Mouse (Mus musculus) CD4-positive, CD25-positive, alpha-beta regulatory T cell, adult 2 months (primary cell): ENCODE results near the gene Commd9.
A peak's percentile ranks its signal among the peaks of the same experiment; 100 is the strongest.

Experiments
- DNase-seq: peaks from one replicate; pipeline ENCODE4 v3.0.0-alpha.2; 2012; ENCODE audit warnings: low read depth, low spot score

Gene Commd9

DNA sequence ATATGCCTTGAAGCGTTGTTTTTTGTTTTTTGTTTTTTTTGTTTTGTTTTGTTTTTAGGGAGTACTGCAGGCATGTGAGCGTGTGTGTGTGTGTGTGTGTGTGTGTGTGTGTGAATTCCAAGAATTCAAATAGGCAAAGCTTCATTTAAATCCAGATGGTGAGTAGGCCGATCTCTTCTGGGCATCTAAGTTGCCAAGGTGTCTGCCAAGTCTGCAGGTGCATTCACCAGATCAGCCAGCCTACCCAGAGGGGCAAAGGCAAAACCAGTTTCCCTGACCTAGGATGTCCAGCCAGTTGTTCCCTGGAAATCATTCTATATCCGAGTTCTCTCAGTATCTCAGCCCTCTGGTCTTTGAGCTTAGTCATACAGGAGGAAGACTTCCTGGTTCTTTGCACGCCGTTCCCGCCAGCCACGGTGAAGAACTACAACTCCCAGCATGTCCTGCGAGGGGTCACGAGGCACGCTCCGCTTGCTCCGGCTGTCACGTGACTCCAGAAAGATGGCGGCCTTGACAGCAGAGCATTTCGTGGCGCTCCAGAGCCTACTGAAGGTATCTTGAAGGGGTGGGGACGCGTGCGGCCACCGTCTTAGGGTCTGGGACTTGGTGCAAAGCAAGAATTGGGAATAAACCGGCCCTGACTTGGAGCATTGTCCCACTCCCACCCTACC lies at the start of gene Commd9:
Commd9 (plus strand) TSS at position 480 of the 671 bp plus-strand sequence.
- DNase-seq = peak; percentile 96

DNA sequence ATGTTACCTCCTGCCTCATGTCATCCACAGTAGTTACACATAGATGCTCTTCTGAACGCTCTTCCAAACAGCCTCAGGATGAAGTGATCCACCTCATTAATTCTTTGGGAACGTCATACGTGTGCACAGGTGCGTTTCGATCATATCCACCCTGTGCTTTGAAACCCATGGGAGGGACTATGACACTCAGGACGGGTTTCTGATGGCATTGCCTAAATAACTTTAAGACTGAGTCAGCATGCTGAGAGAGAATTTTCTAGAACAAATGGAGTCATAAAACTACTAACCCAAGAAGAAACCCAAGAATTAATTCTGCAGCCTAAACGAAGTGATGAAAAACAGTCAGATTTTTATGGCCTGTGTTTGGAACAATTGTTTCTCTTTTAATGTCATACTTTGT lies 43.3 kb upstream of the Commd9 start:
- DNase-seq = no peak

DNA sequence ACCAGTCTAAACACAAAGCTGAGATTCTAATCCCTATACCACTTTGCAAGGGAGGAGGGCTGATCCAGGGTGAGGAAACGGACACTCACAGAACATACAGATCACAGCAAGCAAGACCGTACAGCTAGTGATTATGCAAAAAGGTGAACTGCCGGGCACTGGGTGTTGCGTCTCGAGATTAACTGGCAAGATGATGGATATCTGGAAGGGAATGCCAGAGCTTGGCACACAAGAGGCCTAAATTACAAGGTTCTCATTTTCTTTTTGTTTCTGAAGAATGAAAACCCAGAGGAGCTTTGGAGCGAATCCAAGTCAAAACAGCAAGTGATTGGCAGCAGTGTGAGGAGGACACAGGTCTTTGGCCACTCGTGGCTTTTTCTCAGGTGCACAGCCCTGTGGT lies 31.3 kb upstream of the Commd9 start:
- DNase-seq = no peak

DNA sequence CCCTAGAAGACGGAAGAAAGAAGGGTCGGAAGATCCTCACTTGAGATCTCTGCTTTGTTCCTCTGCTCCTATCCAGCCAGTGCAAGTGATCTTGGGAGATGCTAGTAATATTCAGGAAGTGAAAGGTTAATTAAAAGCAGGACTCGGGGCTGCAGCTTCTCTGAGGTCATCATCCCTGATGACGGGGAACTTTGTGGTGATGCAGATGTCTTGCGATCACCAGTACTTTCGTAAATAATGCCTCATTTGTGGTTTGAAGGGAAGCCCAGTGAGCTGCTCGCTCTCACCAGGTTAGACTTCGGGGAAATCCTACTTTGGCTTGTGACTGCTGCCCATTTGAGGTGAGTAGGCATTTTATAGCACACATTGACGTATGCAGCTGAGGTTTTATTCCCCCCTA lies 29.9 kb upstream of the Commd9 start:
- DNase-seq = no peak

DNA sequence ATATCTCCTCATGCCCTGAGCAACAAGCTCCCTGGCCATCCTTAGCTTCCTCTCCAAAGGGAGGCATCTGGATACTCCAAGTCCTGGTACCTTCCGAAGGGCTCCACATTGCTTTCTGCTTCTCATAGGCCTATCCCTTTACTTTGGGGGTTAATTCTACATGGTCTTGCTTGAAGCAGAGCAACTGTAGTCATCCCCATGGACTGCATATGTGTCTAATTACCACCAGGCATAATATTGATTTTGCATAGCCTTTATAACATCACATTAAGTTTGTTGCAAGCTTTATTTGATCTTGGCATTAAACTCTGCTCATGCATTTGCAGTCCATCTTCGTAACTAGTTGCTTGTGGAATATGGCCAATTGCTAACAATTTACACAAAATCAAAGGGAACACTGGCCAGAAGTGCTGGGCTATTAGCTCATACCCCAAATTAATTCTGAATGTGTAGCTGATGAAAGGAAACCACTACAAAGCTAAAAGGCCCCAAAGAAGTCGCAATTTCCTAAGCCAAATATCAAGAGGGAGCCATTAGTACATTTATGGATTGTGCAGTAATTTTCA lies 25.0 kb upstream of the Commd9 start:
- no peak for DNase-seq

DNA sequence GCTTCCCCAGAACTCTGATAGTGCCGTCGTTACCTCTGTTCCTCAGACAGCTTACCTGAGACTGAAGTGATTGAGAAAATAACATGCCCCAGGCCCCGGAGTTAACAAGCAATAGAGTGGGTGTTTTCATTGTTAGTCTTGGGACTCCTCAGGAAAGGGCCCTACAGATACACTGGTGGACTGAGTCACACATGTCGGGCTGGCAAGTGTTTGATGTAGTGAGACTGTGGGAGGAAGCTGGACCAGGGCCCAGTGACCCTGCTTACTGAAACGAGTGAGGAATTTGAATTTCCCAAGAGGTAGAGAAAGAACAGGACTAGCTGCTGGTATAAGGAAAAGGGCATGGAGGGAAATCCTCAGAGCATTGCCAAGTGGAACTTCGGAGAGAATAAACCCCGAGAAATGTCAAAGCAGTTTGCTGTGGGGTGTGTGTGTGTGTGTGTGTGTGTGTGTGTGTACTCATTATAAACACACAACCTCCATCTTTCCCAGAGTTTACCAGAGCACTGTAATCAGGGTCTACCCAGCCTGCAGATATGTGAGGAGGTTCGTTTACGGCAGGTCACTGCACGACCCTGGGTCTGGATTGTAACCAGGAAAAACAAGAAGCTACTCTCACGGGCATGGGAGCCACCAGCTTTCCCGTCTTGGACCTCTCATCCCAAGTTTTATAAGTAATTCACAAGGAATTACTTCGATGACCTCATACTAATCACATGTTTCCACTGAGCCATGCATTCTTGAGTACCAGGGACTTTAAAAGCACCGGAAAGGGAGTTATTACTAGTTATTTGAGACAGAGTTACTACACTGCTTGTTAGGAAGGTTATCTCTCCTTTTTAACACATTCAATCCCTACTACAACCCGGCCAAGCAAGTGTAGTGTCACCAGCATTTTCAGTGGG lies 23.6 kb upstream of the Commd9 start:
- no peak for DNase-seq

DNA sequence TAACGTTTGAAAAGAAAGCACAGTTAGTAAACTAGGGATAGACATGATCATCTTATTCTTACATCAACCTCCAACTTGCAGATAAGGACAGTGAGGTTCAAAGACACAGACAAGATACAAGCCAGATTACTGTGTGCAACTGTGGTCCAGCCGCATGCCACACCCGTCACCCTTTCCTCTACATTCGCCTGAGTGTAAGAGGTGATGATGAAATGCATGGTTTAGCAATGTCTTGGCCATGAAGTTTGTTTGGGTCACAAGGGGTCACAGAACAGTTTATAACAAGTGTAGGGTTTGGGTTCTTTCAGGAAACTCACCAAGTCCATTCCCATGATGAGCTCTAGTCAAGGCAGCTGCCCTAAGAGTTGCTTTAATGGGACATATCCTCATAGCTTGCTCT lies 17.4 kb upstream of the Commd9 start:
- no peak for DNase-seq

DNA sequence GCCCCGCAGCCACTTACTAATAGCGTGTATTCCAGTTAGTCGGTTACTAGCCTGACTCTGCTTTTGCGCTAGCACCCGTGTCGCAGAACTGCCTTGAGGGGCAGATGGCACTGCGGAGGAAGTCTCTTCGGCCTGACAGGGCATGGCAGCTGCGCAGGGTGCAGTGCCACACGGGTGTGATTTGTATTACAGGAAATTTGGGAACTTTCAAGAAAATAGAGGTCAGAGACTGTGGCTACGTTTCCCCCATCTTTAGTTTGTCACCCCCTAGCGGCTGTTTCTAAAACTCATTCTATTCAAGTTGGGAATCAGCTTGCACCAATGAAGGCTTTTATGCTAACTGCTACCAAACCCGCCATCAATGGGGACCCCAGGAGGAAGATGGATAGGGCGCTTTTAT lies 14.9 kb upstream of the Commd9 start:
- peak; percentile 70 for DNase-seq

DNA sequence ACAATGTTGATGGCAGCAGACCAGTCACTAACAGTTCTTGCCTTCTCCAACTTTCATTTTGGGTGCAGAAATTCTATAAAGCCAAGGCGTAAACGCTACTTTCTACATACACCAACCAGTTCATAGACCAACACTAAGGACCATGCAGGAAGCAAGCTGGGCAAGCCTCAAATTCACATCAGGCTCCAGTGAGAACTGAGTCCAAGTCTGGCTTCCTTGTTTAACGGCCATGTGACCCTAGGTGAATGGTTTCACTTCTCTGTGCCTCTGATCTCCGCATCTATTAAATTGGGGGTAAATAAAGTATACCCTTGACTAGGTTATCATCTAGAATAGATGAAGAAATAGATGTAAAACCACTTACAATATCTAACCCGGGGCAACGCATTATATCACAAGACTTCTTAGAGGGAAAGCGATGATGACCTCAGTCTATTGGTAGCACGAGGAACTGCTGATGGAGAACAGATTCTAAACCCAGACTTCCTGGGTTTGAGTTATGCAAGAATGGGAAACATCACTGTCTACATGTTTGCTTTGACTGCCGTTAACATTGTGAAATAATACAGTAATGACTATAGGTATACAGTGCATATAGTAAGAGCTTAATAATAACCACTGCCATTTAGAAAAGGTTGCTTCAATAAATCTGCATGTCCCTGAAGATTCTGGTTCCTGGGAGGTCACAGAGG lies 4.4 kb upstream of the Commd9 start:
- no peak for DNase-seq

DNA sequence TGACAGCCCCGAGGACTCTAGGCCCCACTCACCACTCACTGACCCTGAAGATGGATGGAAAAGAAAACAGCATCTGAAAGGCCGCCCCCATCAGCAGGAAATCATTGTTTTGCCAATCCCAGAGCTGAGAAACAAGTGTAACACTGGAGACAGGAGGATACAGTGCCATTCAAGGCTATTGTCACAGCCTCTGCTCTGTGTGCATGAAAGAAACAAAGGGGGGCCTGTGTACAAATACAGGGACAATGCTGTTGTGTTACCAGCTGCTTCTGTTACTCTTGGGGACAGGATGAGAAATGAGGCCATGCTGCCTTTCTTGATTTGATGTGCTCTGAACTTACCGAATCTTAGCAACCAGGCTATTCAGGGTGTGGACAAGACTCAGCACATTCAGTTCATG lies 3.0 kb upstream of the Commd9 start, which contains the start of gene Prr5l:
Prr5l (minus strand) TSS at position 30 of the 400 bp plus-strand sequence.
- DNase-seq = no peak

DNA sequence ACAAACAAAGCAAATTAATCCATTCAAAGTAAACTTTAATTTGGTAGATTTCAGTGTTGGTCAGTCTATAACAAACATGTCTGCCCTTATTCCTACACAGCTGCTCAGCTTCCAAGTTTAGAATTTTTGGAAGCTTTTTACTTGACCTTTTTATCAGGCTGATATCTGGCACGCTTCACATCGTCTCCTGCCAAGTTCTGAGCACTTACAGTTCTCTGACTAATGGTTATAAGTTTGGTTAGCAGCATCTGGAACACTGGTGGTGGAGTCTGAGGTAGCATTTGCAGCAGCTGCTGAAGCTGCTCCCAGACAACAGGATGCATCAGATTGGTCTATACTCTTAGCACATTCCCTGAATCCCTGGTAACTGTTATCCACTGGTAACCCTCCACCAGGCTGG lies 1.8 kb upstream of the Commd9 start:
- no peak for DNase-seq

DNA sequence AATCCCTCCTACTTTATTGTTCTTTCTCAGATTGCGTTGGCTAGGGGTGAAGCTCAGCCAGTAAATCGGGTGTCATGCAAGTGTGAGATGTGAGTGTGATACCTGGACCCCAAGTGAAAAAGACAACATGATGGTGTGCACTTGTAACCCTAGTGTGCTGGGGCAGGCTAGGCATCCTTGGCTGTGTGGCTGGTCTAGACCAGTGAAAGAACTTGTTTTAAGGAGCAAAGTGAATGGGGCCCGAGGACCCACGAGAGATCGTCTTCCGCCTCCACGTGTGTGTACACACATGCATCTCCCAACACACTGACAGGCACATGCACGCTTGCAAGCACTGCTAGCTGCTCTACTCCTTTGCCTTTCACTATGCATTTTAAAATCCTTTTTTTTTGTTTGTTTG lies 2.8 kb downstream of the Commd9 start:
- no peak for DNase-seq

DNA sequence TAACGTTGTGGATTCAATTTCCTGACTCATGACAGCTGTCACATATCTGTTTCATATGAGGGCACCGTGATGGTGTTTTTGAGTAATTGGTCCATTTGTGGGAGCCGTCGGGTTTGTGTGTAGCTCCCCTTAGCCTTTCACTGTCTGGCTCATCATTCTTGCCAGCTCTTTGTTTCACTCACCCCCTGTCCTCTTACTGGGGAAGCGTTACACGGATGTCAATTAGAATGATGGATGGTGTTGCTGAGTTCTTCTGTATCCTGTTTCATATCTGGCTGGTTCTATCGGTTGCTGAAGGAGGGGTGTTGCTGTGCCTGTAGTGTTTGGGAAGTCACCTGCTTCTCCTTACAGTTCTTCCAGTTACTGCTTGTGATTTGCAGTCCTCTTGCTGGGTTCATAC lies 5.1 kb downstream of the Commd9 start:
- DNase-seq = no peak

DNA sequence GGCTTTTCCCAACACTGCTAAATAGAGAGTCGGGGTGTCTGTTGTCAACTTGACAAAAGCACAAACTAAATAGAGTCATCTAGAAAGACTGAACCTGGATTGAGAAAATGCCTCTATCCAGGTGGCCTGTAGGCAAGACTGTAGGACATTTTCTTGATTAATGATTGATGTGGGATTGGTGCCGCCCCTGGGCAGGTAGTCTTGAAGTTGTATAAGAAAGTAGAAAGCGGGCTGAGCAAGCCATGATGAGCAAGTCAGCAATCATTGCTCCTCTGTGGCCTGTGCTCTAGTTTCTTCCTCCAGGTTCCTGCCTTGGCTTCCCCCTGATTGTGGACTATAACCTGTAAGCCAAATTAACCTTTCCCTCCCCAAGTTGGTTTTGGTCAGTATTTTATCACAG lies 8.1 kb downstream of the Commd9 start:
- DNase-seq = no peak

DNA sequence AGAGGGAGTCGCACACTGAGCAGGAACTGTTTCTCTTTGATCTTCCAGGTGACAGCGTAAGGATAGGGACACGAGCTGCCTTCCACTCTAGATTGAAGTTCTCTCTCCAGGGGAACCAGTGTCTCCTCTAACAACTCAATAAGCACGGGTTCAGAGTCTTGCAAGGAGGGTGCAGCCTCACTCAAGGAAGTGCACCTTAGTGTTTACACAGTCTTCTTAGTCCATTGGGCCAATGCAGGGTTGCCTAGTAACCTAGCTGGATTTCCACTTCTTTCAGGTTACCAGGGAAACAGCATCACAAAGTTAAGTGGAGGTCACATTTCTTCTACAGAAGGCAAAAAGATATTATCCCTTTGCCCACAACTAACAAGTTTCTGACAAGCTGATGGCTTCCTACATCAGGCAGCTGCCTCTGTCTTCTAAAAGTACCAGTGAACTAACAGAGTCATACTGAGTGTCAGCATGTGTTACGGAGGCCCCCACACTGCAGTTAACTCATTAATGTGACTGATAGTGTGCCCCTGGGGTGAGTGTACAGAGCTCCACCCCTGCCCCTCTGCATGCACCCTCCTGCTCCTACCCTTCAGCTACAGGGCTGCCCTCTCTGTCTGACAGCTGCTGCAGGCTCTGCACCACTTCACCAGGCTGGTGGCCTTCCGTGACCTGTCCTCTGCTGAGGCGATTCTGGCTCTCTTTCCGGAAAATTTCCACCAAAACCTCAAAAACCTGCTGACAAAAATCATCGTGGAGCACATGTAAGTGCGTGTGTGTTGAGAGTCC lies 10.6 kb downstream of the Commd9 start:
- no peak for DNase-seq

DNA sequence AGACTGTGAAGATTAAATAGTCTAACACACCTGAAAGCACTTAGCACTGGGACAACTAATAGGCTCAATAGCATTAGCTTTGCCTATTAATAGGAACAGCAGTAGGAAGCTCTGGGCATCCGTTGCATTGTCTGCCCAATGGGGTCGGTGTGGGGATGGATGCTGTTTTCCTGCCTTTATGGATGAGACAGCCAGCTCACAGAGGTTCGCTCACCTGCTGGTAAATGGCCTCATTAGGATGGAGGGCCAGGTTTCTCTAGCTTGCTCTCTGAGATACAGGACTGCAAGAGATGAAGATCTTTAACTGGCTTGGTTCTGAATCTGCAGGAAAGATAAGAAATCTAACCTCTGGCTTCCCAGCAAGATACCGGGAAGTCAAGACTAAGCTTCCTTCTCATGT lies 16.1 kb downstream of the Commd9 start:
- no peak for DNase-seq

DNA sequence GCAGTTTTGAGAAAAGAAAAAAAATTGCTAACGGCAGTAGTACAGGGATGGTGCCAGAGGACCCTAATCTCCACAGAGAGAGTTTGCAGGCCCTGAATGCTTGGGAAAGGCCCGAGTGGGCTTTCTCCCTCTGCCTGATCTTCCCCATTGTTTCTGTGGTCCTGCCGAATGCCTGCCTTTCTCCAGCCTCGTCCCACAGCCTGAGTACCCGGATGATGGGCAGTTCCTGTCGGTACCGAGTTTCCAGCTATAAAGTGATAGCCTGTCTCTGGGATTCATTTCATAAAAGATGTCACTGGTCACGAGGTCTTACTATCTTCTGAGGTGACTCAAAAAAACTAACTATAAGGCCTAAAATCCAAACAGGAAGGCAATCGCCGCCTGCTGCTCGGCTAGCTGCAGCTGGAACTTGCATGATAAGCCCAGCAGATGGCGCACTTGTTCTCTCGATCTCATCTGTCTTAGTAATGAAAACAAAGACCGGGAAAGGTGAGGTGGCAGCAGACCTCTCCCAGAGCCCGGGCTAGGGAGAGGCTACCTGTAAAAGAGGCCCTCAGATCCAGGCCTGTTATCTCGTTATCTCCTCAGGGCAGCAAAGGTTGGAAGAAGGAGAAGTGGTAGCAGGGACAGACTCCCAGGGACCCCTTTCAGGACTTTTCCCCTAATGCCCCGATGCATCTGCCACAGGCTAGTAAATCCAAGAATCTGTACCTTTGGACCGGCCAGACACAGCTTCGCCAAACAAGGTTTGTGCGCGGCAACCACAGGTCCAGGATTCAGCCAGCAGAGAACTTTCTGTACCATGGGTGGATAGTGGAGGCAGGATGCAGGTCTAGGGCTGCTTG lies 19.7 kb downstream of the Commd9 start:
- peak; percentile 90 for DNase-seq

DNA sequence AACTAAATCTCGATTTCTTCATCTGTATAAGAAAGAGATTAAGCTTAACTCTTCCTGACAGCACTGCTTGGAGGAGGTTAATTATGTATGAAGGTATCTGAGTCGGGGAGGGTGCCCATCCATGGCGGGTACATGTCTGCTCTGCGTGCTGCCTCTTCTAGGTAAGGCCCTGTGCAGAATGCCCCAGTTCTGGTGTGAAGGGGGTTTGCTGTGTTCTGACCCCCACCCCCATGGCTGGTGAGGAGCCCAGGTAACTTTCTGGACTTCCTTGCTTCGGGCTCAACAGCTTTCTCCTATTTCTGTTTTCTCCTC lies 20.3 kb downstream of the Commd9 start:
- DNase-seq = no peak

DNA sequence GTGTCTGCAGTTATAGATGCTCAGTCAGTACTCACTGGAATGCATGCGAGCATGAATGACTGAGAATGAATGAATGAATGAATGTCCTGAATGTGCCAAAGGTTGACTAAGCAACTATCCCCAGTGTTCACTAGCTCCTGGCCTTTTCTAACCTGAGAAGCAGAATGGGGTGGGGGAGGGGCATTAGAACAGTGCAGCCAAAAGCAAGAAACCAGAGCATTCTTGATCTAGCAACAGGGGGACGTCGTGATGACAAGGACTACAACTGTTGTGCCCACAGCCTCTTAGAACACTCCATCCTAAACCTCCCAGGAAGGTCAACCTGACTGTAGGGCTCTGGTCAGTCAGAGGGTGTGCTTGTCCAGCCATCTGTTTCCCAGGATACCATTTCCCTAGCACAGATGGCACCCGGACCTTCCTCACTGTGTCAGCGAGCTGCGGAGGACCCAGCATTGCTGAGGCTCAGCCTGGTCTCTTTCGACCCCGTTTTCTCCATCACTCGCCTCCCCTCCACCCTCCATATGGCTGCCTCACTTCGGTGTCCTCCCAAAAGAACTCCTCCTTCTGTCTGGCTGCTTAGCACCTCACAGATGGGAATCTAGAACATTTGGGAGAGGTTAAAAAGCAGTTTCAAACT lies 21.5 kb downstream of the Commd9 start:
- no peak for DNase-seq

DNA sequence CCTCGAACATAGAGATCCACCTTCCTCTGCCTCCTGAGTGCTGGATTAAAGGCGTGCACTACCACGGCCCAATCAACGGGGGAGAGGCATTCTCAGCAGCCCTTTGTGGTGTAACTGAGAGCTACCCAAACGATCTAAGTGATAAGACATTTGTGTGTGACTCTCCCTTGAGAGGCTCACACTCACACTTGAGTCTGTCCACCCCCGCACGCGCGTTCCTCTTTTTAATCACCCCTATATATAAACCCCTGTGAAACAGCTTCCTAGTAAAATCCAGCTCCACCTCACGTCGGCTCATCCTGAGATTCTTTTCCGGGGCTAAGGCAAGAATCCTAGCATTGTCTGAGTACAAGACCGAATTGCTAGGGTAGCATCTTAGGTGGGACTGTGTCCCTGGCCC lies 22.7 kb downstream of the Commd9 start:
- no peak for DNase-seq
